Mouse (Mus musculus) kidney, embryonic 14.5 days (tissue): Measurements from ENCODE around the gene Cdkal1. TPM values are rescaled to one million over a fixed set of nuclear protein-coding genes. Genes with fewer than 3 reads are reported as not detected.

ENCODE experiments used
- ATAC-seq: fragments of 200-750 bp; cut with Nextera tagmentation; 2 replicates; pipeline ENCODE4 v1.8.0; 2017; ENCODE audit warnings: moderate number of reproducible peaks, mild to moderate bottlenecking, moderate TSS enrichment, moderate library complexity; ENCODE audit not compliant: low FRiP score, low TSS enrichment
- H3K27ac ChIP-seq: fragments of 300-500 bp; sonication (generic); 2 replicates; pipeline ENCODE4 v1.5.1; 2014; ENCODE audit warnings: low read depth, mild to moderate bottlenecking, low read length, moderate library complexity, mixed read lengths
- H3K27me3 ChIP-seq: fragments of 300-500 bp; sonication (generic); 2 replicates; pipeline ENCODE4 v1.6.1; 2014; ENCODE audit warnings: mild to moderate bottlenecking, low read length; ENCODE audit not compliant: control insufficient read depth, insufficient read depth
- H3K36me3 ChIP-seq: fragments of 300-500 bp; sonication (generic); 2 replicates; pipeline ENCODE4 v1.6.1; 2014; ENCODE audit warnings: low read length, mixed read lengths; ENCODE audit not compliant: control insufficient read depth, insufficient read depth
- H3K4me1 ChIP-seq: fragments of 300-500 bp; sonication (generic); 2 replicates; pipeline ENCODE4 v1.6.1; 2014; ENCODE audit warnings: low read length, mixed read lengths; ENCODE audit not compliant: control insufficient read depth, insufficient read depth
- H3K4me2 ChIP-seq: fragments of 300-500 bp; sonication (generic); replicated peaks from 2 replicates; pipeline ENCODE4 v1.6.1; 2014; ENCODE audit warnings: low read depth, mild to moderate bottlenecking, low read length
- H3K4me3 ChIP-seq: fragments of 300-500 bp; sonication (generic); 2 replicates; pipeline ENCODE4 v1.5.1; 2014; ENCODE audit warnings: mild to moderate bottlenecking, low read length
- H3K9ac ChIP-seq: fragments of 300-500 bp; sonication (generic); 2 replicates; pipeline ENCODE4 v1.6.1; 2014; ENCODE audit warnings: low read depth, mild to moderate bottlenecking, low read length, moderate library complexity
- H3K9me3 ChIP-seq: fragments of 300-500 bp; sonication (generic); 2 replicates; pipeline ENCODE4 v1.6.1; 2016; ENCODE audit warnings: low read length; ENCODE audit not compliant: control insufficient read depth
- WGBS: fragments of 180-500 bp; shearing (Covaris S2); extraction: QIAGEN DNeasy Blood & Tissue Kit; methylation state at CpG from one replicate; pipeline ENCODE4 v1.1.7; 2014; 5-methylcytosine and 5-hydroxymethylcytosine counted together
- polyA plus RNA-seq: library from polyadenylated mRNA; unstranded; fragments of >200 nt; fragmentation: Nextera tagmentation; extraction: Ambion mirVana; gene quantifications from 2 replicates; pipeline ENCODE4 v1.2.1, GENCODE M21; 2014

The Cdkal1 gene
- polyA plus RNA-seq, 1 experiment from 2014 or later: 35.9 TPM

DNA sequence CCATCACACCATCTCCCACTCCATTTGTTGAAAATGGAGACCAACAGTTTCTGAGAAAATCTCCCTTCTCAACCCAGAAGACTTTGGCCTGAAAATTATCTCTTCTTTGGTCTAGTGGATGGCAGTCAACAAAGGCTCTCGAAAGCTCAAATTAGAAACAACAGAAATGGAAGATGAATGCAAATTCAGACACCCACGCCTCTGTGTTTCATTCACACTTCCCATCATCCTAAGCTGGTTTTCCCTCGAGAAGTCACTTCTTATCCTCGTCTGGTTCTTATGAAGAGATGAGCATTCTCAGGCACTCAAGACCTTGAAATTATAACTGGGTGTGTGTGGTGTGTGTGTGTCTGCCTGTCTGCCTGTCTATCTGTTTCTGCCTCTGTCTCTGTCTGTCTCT lies 621.0 kb downstream of the Cdkal1 start:
- WGBS: 79% methylated on average over 4 of the region's 4 CpGs
- ATAC-seq: no peak
- Histone ChIP-seq H3K9me3 (no peaks in the 10 kb centered on the region; the same call in 1 of the 2 replicates), H3K9ac (no peak overlapping the region), H3K27me3 (no peaks in the 10 kb centered on the region), H3K4me2 (no peak overlapping the region), H3K36me3 (no peaks in the 10 kb centered on the region), H3K4me1 (0 out of 2 replicates have a peak, but pooled peaks cover 5% of the 10 kb centered on the region), H3K27ac (no peak overlapping the region), H3K4me3 (no peak overlapping the region)

- Histone ChIP-seq H3K36me3 (no peaks in the 10 kb centered on the region), H3K4me3 (no peak overlapping the region), H3K4me2 (no peak overlapping the region), H3K4me1 (0 out of 2 replicates have a peak, but pooled peaks cover 5% of the 10 kb centered on the region), H3K27ac (no peak overlapping the region), H3K9ac (no peak overlapping the region), H3K9me3 (no peaks in the 10 kb centered on the region; the same call in 1 of the 2 replicates), H3K27me3 (no peaks in the 10 kb centered on the region)
- 44% methylated on average over 11 of the region's 11 CpGs for WGBS
- ATAC-seq: peak; percentile 72; the same call in 1 of the 2 replicates
Observed at GRCm38 (mm10) chr13:29233970-29234369, 621.5 kb downstream of the Cdkal1 start.

DNA sequence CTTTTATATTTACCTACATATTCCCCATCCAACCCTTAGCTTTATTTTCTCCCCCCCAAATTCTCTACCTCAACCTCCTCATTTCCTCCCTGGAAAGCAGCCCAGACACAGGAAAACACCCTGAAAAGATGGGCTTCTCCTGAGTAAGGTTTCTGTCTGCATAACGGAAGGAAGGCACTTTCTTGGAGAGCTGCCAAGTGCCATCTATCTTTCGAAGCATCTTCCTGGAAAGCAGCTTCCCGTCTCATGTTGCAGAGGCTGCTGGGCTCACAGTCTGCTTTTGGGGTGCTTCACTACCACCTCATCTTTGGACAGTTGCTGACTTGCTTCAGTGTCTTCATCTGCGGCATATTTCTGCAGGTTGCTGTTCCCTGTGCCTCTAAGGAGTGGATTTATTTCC lies 622.8 kb downstream of the Cdkal1 start:
- Histone ChIP-seq H3K27me3 (no peaks in the 10 kb centered on the region), H3K27ac (no peak overlapping the region), H3K9ac (no peak overlapping the region), H3K4me1 (0 out of 2 replicates have a peak, but pooled peaks cover 5% of the 10 kb centered on the region), H3K9me3 (no peaks in the 10 kb centered on the region; the same call in 1 of the 2 replicates), H3K4me2 (no peak overlapping the region), H3K4me3 (no peak overlapping the region), H3K36me3 (no peaks in the 10 kb centered on the region)
- ATAC-seq: 0 out of 2 replicates have a peak, but pooled peaks have one; percentile 46
- WGBS: 39% methylated on average over 4 of the region's 4 CpGs

DNA sequence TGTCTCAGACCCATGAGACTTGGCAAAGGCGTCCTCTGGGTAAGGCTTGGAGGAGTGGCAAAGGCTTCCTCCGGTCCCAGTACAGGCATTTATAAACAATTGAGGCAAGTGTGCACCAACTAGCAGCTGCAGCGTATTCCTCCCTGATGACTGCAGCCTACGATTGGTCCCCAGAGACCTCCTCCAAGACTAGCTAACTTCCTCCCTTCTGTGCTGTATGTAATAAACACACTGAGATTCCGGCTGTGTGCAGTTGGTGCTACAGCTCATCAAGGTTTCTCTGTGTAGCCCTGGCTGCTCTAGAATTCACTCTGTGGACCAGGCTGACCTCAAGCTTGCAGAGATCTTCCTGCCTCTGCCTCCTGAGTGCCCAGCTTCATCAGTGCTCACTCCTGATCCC lies 630.7 kb downstream of the Cdkal1 start:
- no peaks in the 10 kb centered on the region for H3K36me3 ChIP-seq
- WGBS: 66% methylated on average over 5 of the region's 5 CpGs
- no peak overlapping the region for H3K4me3 ChIP-seq
- ATAC-seq: no peak
- no peak overlapping the region for H3K4me2 ChIP-seq
- no peak overlapping the region for H3K27ac ChIP-seq
- H3K9ac ChIP-seq: no peak overlapping the region
- no peaks in the 10 kb centered on the region for H3K27me3 ChIP-seq
- H3K4me1 ChIP-seq: peaks cover 3% of the 10 kb centered on the region; the same call in 1 of the 2 replicates
- H3K9me3 ChIP-seq: 0 out of 2 replicates have a peak, but pooled peaks cover 2% of the 10 kb centered on the region

DNA sequence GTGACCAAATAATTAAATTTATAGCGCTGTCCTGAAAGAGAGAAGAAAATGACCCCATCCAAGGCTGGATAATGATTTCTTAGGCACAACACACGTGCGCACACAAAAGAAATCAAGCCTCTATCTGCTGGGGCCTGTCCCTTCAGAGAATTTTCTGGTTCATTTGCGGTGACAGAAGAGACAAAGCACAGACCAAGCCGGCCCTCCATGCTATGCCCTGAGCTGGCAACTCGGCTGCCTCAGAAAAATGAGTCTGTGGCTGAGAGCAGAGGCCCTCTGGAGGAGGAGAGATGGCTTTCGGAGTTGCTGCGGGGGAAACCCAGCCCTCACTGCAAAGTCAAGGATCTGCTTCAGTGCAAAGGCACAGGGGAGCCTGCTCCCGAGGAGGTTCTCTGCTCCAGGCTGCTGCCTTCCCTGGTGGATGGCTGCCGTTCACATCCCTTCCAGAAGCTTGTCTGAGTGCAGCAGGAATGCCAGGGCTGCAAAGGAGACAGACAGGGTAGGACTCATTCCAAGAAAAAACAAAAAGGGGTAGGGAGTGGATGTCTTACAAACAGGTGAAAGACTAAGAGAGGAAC lies 633.1 kb downstream of the Cdkal1 start:
- WGBS: 20% methylated on average over 10 of the region's 10 CpGs
- Histone ChIP-seq H3K27me3 (no peaks in the 10 kb centered on the region), H3K9me3 (0 out of 2 replicates have a peak, but pooled peaks cover 2% of the 10 kb centered on the region), H3K9ac (0 out of 2 replicates have a peak overlapping the region, but pooled peaks have one; percentile 18), H3K4me2 (no peak overlapping the region), H3K36me3 (no peaks in the 10 kb centered on the region), H3K27ac (0 out of 2 replicates have a peak overlapping the region, but pooled peaks have one; percentile 14), H3K4me1 (peaks cover 3% of the 10 kb centered on the region; the same call in 1 of the 2 replicates), H3K4me3 (no peak overlapping the region)
- peak; percentile 78 for ATAC-seq

DNA sequence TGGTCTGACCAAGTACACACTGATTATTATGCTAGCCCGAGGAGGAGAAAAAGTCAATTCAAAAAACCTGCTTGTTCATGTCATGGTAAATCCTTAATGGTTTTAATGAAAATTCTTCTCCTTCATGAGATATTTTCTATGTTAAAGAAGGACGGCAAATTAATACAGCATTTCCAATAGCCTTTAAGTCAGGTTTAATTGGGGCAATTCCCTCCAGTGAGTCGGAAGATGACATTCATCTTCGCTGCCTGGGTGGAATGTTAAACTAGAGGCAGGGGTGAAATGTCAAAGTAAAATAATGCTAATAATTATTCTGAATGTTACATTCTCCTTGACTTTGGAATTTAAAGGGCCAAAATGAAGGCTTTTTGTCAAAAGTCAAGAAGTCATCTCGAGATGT lies 633.8 kb downstream of the Cdkal1 start:
- H3K9me3 ChIP-seq: 0 out of 2 replicates have a peak, but pooled peaks cover 2% of the 10 kb centered on the region
- H3K4me1 ChIP-seq: peaks cover 3% of the 10 kb centered on the region; the same call in 1 of the 2 replicates
- H3K27ac ChIP-seq: no peak overlapping the region
- 74% methylated on average over 5 of the region's 5 CpGs for WGBS
- no peaks in the 10 kb centered on the region for H3K27me3 ChIP-seq
- H3K36me3 ChIP-seq: no peaks in the 10 kb centered on the region
- ATAC-seq: no peak
- no peak overlapping the region for H3K4me2 ChIP-seq
- no peak overlapping the region for H3K4me3 ChIP-seq
- no peak overlapping the region for H3K9ac ChIP-seq

GRCm38 (mm10) chr13:29218594-29219230 lies 636.8 kb downstream of the Cdkal1 start:
- Histone ChIP-seq H3K27ac (no peak overlapping the region), H3K4me1 (peaks cover 3% of the 10 kb centered on the region; the same call in 1 of the 2 replicates), H3K36me3 (no peaks in the 10 kb centered on the region), H3K9me3 (no peaks in the 10 kb centered on the region), H3K4me3 (no peak overlapping the region), H3K9ac (no peak overlapping the region), H3K27me3 (no peaks in the 10 kb centered on the region), H3K4me2 (no peak overlapping the region)
- ATAC-seq: no peak

GRCm38 (mm10) chr13:29210159-29211021 lies 645.1 kb downstream of the Cdkal1 start:
- H3K9me3 ChIP-seq: peaks cover 7% of the 10 kb centered on the region; the same call in 1 of the 2 replicates
- peak overlapping the region; percentile 43; the same call in 1 of the 2 replicates for H3K27ac ChIP-seq
- no peaks in the 10 kb centered on the region for H3K27me3 ChIP-seq
- H3K4me1 ChIP-seq: peaks cover 11% of the 10 kb centered on the region; the same call in 1 of the 2 replicates
- H3K4me2 ChIP-seq: peak overlapping the region; percentile 46
- ATAC-seq: peak; percentile 81; the same call in 1 of the 2 replicates
- H3K4me3 ChIP-seq: peak overlapping the region; percentile 29
- no peaks in the 10 kb centered on the region for H3K36me3 ChIP-seq
- WGBS: 2% methylated on average over 27 of the region's 27 CpGs
- H3K9ac ChIP-seq: peak overlapping the region; percentile 35; the same call in 1 of the 2 replicates
